Mouse (Mus musculus): ENCODE data around the gene Rspo1.

GRCm38 (mm10) chr4:124997479-124998147 is 11.4 kb downstream of the Rspo1 start:
- no peak for TF ChIP-seq GATA1 (IDR thresholded peaks at IDR 0.05; ENCODE audit: low read length)
- no peak for TF ChIP-seq TAL1 (IDR thresholded peaks at IDR 0.05; ENCODE audit: low read length)

All from erythroblast, embryonic 14.5 days (primary cell).